1 mouse cellular context compared by ENCODE assay signal in genomic region chr12:21315923-21316868, GRCm38 (mm10).
TF ChIP-seq lines count a peak whose summit lies in the region.

Gene Iah1, plus strand, starts transcription at chr12:21316389.

TF ChIP-seq in CH12.LX, 34 proteins besides CTCF, POLR2A, EP300 and RAD21 (continued from another document):
- TF ChIP-seq ZC3H11A (IDR thresholded peaks at IDR 0.05; ENCODE audit: low read depth, low read length), result no peak
- peak; percentile 85 for TF ChIP-seq TCF12 (IDR thresholded peaks at IDR 0.05; ENCODE audit: low read depth, low read length)
- TF ChIP-seq CHD1 (IDR thresholded peaks at IDR 0.05; ENCODE audit: low read depth, low read length), result no peak
- TF ChIP-seq CHD2 (IDR thresholded peaks at IDR 0.05; ENCODE audit: low read length), result 0 out of 2 replicates have a peak, but pooled peaks have one; percentile 25
- peak; percentile 84 for TF ChIP-seq ZMIZ1 (IDR thresholded peaks at IDR 0.05; ENCODE audit: low read depth, low read length)
- peak; percentile 6; the same call in 1 of the 2 replicates for TF ChIP-seq ELF1 (IDR thresholded peaks at IDR 0.05; ENCODE audit: low read depth, low read length)
- TF ChIP-seq MAX (IDR thresholded peaks at IDR 0.05; ENCODE audit: low read length), result no peak
- no peak for TF ChIP-seq PAX5 (IDR thresholded peaks at IDR 0.05; ENCODE audit: low read length)
- 0 out of 2 replicates have a peak, but pooled peaks have one; percentile 84 for TF ChIP-seq UBTF (IDR thresholded peaks at IDR 0.05; ENCODE audit: low read depth, low read length)
- peak; percentile 29 for TF ChIP-seq MEF2A (IDR thresholded peaks at IDR 0.05; ENCODE audit: borderline replicate concordance, low read depth, low read length)
- TF ChIP-seq MYC (IDR thresholded peaks at IDR 0.05; ENCODE audit: low read depth, low read length), result peak; percentile 7; the same call in 1 of the 2 replicates
- peak; percentile 73 for TF ChIP-seq MXI1 (IDR thresholded peaks at IDR 0.05; ENCODE audit: low read depth, low read length)
- TF ChIP-seq RCOR1 (conservative IDR thresholded peaks at IDR 0.05; ENCODE audit: low read depth, low read length), result no peak
- TF ChIP-seq JUND (conservative IDR thresholded peaks at IDR 0.05; ENCODE audit: low read depth, low read length), result no peak
- TF ChIP-seq ETS1 (conservative IDR thresholded peaks at IDR 0.05; ENCODE audit: low read depth, low read length), result no peak
